Mouse (Mus musculus) hindbrain, postnatal 0 days (tissue): Measurements from ENCODE around the gene Myo18a. TPM values are rescaled to one million over a fixed set of nuclear protein-coding genes. Genes with fewer than 3 reads are reported as not detected.
A peak's percentile ranks its signal among the peaks of the same experiment; 100 is the strongest.

ENCODE experiments used
- ATAC-seq: fragments of 200-750 bp; cut with Nextera tagmentation; 2 replicates; pipeline ENCODE4 v1.8.0; 2017; ENCODE audit warnings: mild to moderate bottlenecking, moderate TSS enrichment, moderate library complexity
- DNase-seq: peaks from one replicate; pipeline ENCODE4 v3.0.0-alpha.2; 2015; ENCODE audit warnings: low spot score
- H3K27ac ChIP-seq: fragments of 300-500 bp; sonication (generic); 2 replicates; pipeline ENCODE4 v1.5.1; 2014; ENCODE audit warnings: mild to moderate bottlenecking
- H3K27me3 ChIP-seq: fragments of 300-500 bp; sonication (generic); 2 replicates; pipeline ENCODE4 v1.6.1; 2014; ENCODE audit warnings: low read length, mixed read lengths; ENCODE audit not compliant: insufficient read depth
- H3K36me3 ChIP-seq: fragments of 300-500 bp; sonication (generic); 2 replicates; pipeline ENCODE4 v1.6.1; 2014; ENCODE audit warnings: low read length, mixed read lengths; ENCODE audit not compliant: insufficient read depth
- H3K4me1 ChIP-seq: fragments of 300-500 bp; sonication (generic); 2 replicates; pipeline ENCODE4 v1.6.1; 2014; ENCODE audit warnings: antibody characterized with exemption, low read length, mixed read lengths; ENCODE audit not compliant: insufficient read depth
- H3K4me2 ChIP-seq: fragments of 300-500 bp; sonication (generic); 2 replicates; pipeline ENCODE4 v1.6.1; 2014; ENCODE audit warnings: low read depth, mild to moderate bottlenecking, low read length, moderate library complexity, mixed read lengths
- H3K4me3 ChIP-seq: fragments of 300-500 bp; sonication (generic); 2 replicates; pipeline ENCODE4 v1.5.1; 2014; ENCODE audit warnings: low read length
- H3K9ac ChIP-seq: fragments of 300-500 bp; sonication (generic); replicated peaks from 2 replicates; pipeline ENCODE4 v1.6.1; 2014; ENCODE audit warnings: mild to moderate bottlenecking, low read length, moderate library complexity, mixed read lengths
- H3K9me3 ChIP-seq: fragments of 300-500 bp; sonication (generic); 2 replicates; pipeline ENCODE4 v1.6.1; 2016; ENCODE audit warnings: low read length, mixed read lengths
- CTCF ChIP-seq: IDR thresholded peaks from 2 replicates; pipeline ENCODE4 v1.5.1; 2016; ENCODE audit warnings: antibody characterized with exemption, control low read depth, low read depth
- WGBS: fragments of 180-500 bp; shearing (Covaris S2); extraction: QIAGEN DNeasy Blood & Tissue Kit; methylation state at CpG from one replicate; pipeline ENCODE4 v1.1.7; 2014; 5-methylcytosine and 5-hydroxymethylcytosine counted together
- polyA plus RNA-seq: library from polyadenylated mRNA; unstranded; fragments of >200 nt; fragmentation: Nextera tagmentation; extraction: Ambion mirVana; gene quantifications from 2 replicates; pipeline ENCODE4 v1.2.1, GENCODE M21; 2015
- total RNA-seq: library from RNA; depleted of rRNA; stranded (reverse); fragments of >200 nt; gene quantifications from 2 replicates; pipeline ENCODE4 v1.2.3, GENCODE M21; 2014

Myo18a gene
- total and polyA plus RNA-seq, 2 experiments from 2014 or later = 28.2 to 64.6 TPM

GRCm38 (mm10) chr11:77840523-77841245, 77.6 kb downstream of the Myo18a start:
- no peak for TF ChIP-seq CTCF
- H3K4me2 ChIP-seq = no peak overlapping the region
- DNase-seq = no peak
- 64% methylated on average over 16 of the region's 16 CpGs for WGBS
- peak overlapping the region; percentile 67 for H3K27ac ChIP-seq
- H3K9ac ChIP-seq = no peak overlapping the region
- no peak for ATAC-seq
- H3K27me3 ChIP-seq = no peaks in the 10 kb centered on the region
- no peaks in the 10 kb centered on the region for H3K9me3 ChIP-seq
- no peaks in the 10 kb centered on the region; the same call in none of the 2 replicates for H3K4me1 ChIP-seq
- H3K4me3 ChIP-seq = no peak overlapping the region
- peaks cover 48% of the 10 kb centered on the region for H3K36me3 ChIP-seq

GRCm38 (mm10) chr11:77843068-77843905, 80.2 kb downstream of the Myo18a start:
- H3K4me2 ChIP-seq = no peak overlapping the region
- H3K4me1 ChIP-seq = peaks cover 3% of the 10 kb centered on the region
- no peak overlapping the region for H3K27ac ChIP-seq
- peaks cover 43% of the 10 kb centered on the region for H3K36me3 ChIP-seq
- DNase-seq (no peak), ATAC-seq (no peak)
- WGBS = 81% methylated on average over 21 of the region's 21 CpGs
- H3K27me3 ChIP-seq = no peaks in the 10 kb centered on the region
- H3K9ac ChIP-seq = no peak overlapping the region
- H3K9me3 ChIP-seq = no peaks in the 10 kb centered on the region
- no peak overlapping the region for H3K4me3 ChIP-seq
- TF ChIP-seq CTCF = no peak

- H3K9ac ChIP-seq = no peak overlapping the region
- no peak overlapping the region for H3K4me2 ChIP-seq
- ATAC-seq = peak; percentile 52; the same call in 1 of the 2 replicates
- H3K9me3 ChIP-seq = no peaks in the 10 kb centered on the region
- H3K4me1 ChIP-seq = peaks cover 7% of the 10 kb centered on the region
- H3K4me3 ChIP-seq = no peak overlapping the region
- 44% methylated on average over 4 of the region's 4 CpGs for WGBS
- no peak for DNase-seq
- 0 out of 2 replicates have a peak overlapping the region, but pooled peaks have one; percentile 26 for H3K27ac ChIP-seq
- no peak for TF ChIP-seq CTCF
- peaks cover 43% of the 10 kb centered on the region for H3K36me3 ChIP-seq
- H3K27me3 ChIP-seq = no peaks in the 10 kb centered on the region
Measured at GRCm38 (mm10) chr11:77843906-77844200, 80.8 kb downstream of the Myo18a start.

- 51% methylated on average over 9 of the region's 9 CpGs for WGBS
- no peak overlapping the region for H3K4me3 ChIP-seq
- H3K4me1 ChIP-seq = peaks cover 37% of the 10 kb centered on the region
- no peak overlapping the region; the same call in 1 of the 2 replicates for H3K27ac ChIP-seq
- no peaks in the 10 kb centered on the region for H3K9me3 ChIP-seq
- ATAC-seq (no peak), DNase-seq (no peak)
- no peaks in the 10 kb centered on the region for H3K27me3 ChIP-seq
- no peak overlapping the region for H3K4me2 ChIP-seq
- H3K9ac ChIP-seq = 0 out of 2 replicates have a peak overlapping the region, but pooled peaks have one; percentile 3
- TF ChIP-seq CTCF = no peak
- peaks cover 29% of the 10 kb centered on the region for H3K36me3 ChIP-seq
Measured at GRCm38 (mm10) chr11:77847599-77848128, 84.6 kb downstream of the Myo18a start.

- H3K27ac ChIP-seq = peak overlapping the region; percentile 52; the same call in 1 of the 2 replicates
- 29% methylated on average over 5 of the region's 5 CpGs for WGBS
- H3K36me3 ChIP-seq = peaks cover 29% of the 10 kb centered on the region
- no peak for TF ChIP-seq CTCF
- DNase-seq (no peak), ATAC-seq (no peak)
- no peaks in the 10 kb centered on the region for H3K27me3 ChIP-seq
- 0 out of 2 replicates have a peak overlapping the region, but pooled peaks have one; percentile 3 for H3K9ac ChIP-seq
- H3K4me3 ChIP-seq = no peak overlapping the region
- H3K9me3 ChIP-seq = no peaks in the 10 kb centered on the region
- peaks cover 37% of the 10 kb centered on the region for H3K4me1 ChIP-seq
- no peak overlapping the region for H3K4me2 ChIP-seq
Measured at GRCm38 (mm10) chr11:77848131-77848530, 85.1 kb downstream of the Myo18a start.

- Histone ChIP-seq H3K27ac (peak overlapping the region; percentile 15; the same call in 1 of the 2 replicates), H3K27me3 (no peaks in the 10 kb centered on the region), H3K4me2 (no peak overlapping the region), H3K9ac (no peak overlapping the region), H3K4me3 (no peak overlapping the region), H3K9me3 (no peaks in the 10 kb centered on the region), H3K4me1 (peaks cover 37% of the 10 kb centered on the region), H3K36me3 (peaks cover 30% of the 10 kb centered on the region)
- DNase-seq = no peak
- no peak for ATAC-seq
- 74% methylated on average over 7 of the region's 7 CpGs for WGBS
- TF ChIP-seq CTCF = no peak
Measured at GRCm38 (mm10) chr11:77849151-77849550, 86.1 kb downstream of the Myo18a start.
